Mouse (Mus musculus): ENCODE measurements around the gene Cpne1. TPM values are rescaled to one million over a fixed set of nuclear protein-coding genes. Genes with fewer than 3 reads are reported as not detected.

The Cpne1 gene
- polyA plus RNA-seq, 1 experiment from 2014 or later: 35.4 TPM

- DNase-seq (ENCODE audit: low spot score) (no peak), ATAC-seq (ENCODE audit: low read depth) (no peak)
- H3K36me3 ChIP-seq (ENCODE audit: control insufficient read depth, insufficient read depth, low read length): peaks cover 13% of the 10 kb centered on the region
- 89% methylated on average over 1 of the region's 1 CpGs for WGBS
- no peaks in the 10 kb centered on the region for H3K27me3 ChIP-seq (replicated peaks; ENCODE audit: control insufficient read depth, insufficient read depth, low read length)
- no peaks in the 10 kb centered on the region for H3K9me3 ChIP-seq (ENCODE audit: control insufficient read depth, low read length)
- H3K9ac ChIP-seq (ENCODE audit: low read depth, low read length): no peak overlapping the region
- H3K4me1 ChIP-seq (ENCODE audit: control insufficient read depth, insufficient read depth, low read length): no peaks in the 10 kb centered on the region
- no peak overlapping the region for H3K4me3 ChIP-seq (ENCODE audit: low read depth, low read length)
- no peak overlapping the region for H3K27ac ChIP-seq (replicated peaks; ENCODE audit: low read depth, low read length)
- H3K4me2 ChIP-seq (ENCODE audit: low read depth, low read length): no peak overlapping the region
Measured at GRCm38 (mm10) chr2:156089799-156090198, 22.0 kb downstream of the Cpne1 start.

GRCm38 (mm10) chr2:156087391-156088110, 24.2 kb downstream of the Cpne1 start:
- no peak for DNase-seq (ENCODE audit: low spot score)
- Histone ChIP-seq H3K9me3 (ENCODE audit: control insufficient read depth, low read length) (no peaks in the 10 kb centered on the region), H3K27ac (replicated peaks; ENCODE audit: low read depth, low read length) (no peak overlapping the region), H3K9ac (ENCODE audit: low read depth, low read length) (no peak overlapping the region), H3K4me3 (ENCODE audit: low read depth, low read length) (no peak overlapping the region), H3K4me1 (ENCODE audit: control insufficient read depth, insufficient read depth, low read length) (no peaks in the 10 kb centered on the region), H3K36me3 (ENCODE audit: control insufficient read depth, insufficient read depth, low read length) (peaks cover 13% of the 10 kb centered on the region), H3K27me3 (replicated peaks; ENCODE audit: control insufficient read depth, insufficient read depth, low read length) (no peaks in the 10 kb centered on the region), H3K4me2 (ENCODE audit: low read depth, low read length) (no peak overlapping the region)
- ATAC-seq (ENCODE audit: low read depth): no peak
- 89% methylated on average over 7 of the region's 7 CpGs for WGBS

- H3K9me3 ChIP-seq (ENCODE audit: control insufficient read depth, low read length): no peaks in the 10 kb centered on the region
- DNase-seq (ENCODE audit: low spot score): no peak
- 86% methylated on average over 3 of the region's 3 CpGs for WGBS
- no peaks in the 10 kb centered on the region for H3K4me1 ChIP-seq (ENCODE audit: control insufficient read depth, insufficient read depth, low read length)
- no peak overlapping the region for H3K9ac ChIP-seq (ENCODE audit: low read depth, low read length)
- H3K4me2 ChIP-seq (ENCODE audit: low read depth, low read length): no peak overlapping the region
- ATAC-seq (ENCODE audit: low read depth): no peak
- H3K36me3 ChIP-seq (ENCODE audit: control insufficient read depth, insufficient read depth, low read length): peaks cover 2% of the 10 kb centered on the region; the same call in 1 of the 2 replicates
- no peak overlapping the region for H3K27ac ChIP-seq (replicated peaks; ENCODE audit: low read depth, low read length)
- no peak overlapping the region for H3K4me3 ChIP-seq (ENCODE audit: low read depth, low read length)
- no peaks in the 10 kb centered on the region for H3K27me3 ChIP-seq (replicated peaks; ENCODE audit: control insufficient read depth, insufficient read depth, low read length)
Measured at GRCm38 (mm10) chr2:156084541-156084940, 27.2 kb downstream of the Cpne1 start.

GRCm38 (mm10) chr2:156080391-156080790, 31.4 kb downstream of the Cpne1 start:
- ATAC-seq (ENCODE audit: low read depth) (no peak), DNase-seq (ENCODE audit: low spot score) (no peak)
- Histone ChIP-seq H3K9ac (ENCODE audit: low read depth, low read length) (no peak overlapping the region), H3K4me2 (ENCODE audit: low read depth, low read length) (no peak overlapping the region), H3K27me3 (replicated peaks; ENCODE audit: control insufficient read depth, insufficient read depth, low read length) (no peaks in the 10 kb centered on the region), H3K36me3 (ENCODE audit: control insufficient read depth, insufficient read depth, low read length) (peaks cover 33% of the 10 kb centered on the region), H3K9me3 (ENCODE audit: control insufficient read depth, low read length) (no peaks in the 10 kb centered on the region), H3K27ac (replicated peaks; ENCODE audit: low read depth, low read length) (no peak overlapping the region), H3K4me3 (ENCODE audit: low read depth, low read length) (no peak overlapping the region), H3K4me1 (ENCODE audit: control insufficient read depth, insufficient read depth, low read length) (no peaks in the 10 kb centered on the region)
- WGBS: 90% methylated on average over 7 of the region's 7 CpGs

GRCm38 (mm10) chr2:156079674-156080073, 32.1 kb downstream of the Cpne1 start:
- H3K9ac ChIP-seq (ENCODE audit: low read depth, low read length): no peak overlapping the region
- no peak overlapping the region for H3K4me2 ChIP-seq (ENCODE audit: low read depth, low read length)
- peaks cover 41% of the 10 kb centered on the region for H3K36me3 ChIP-seq (ENCODE audit: control insufficient read depth, insufficient read depth, low read length)
- ATAC-seq (ENCODE audit: low read depth) (no peak), DNase-seq (ENCODE audit: low spot score) (no peak)
- no peaks in the 10 kb centered on the region for H3K9me3 ChIP-seq (ENCODE audit: control insufficient read depth, low read length)
- 42% methylated on average over 4 of the region's 4 CpGs for WGBS
- H3K27ac ChIP-seq (replicated peaks; ENCODE audit: low read depth, low read length): no peak overlapping the region
- H3K27me3 ChIP-seq (replicated peaks; ENCODE audit: control insufficient read depth, insufficient read depth, low read length): no peaks in the 10 kb centered on the region
- no peaks in the 10 kb centered on the region for H3K4me1 ChIP-seq (ENCODE audit: control insufficient read depth, insufficient read depth, low read length)
- H3K4me3 ChIP-seq (ENCODE audit: low read depth, low read length): no peak overlapping the region

- Histone ChIP-seq H3K4me2 (ENCODE audit: low read depth, low read length) (no peak overlapping the region), H3K36me3 (ENCODE audit: control insufficient read depth, insufficient read depth, low read length) (peaks cover 46% of the 10 kb centered on the region), H3K9ac (ENCODE audit: low read depth, low read length) (no peak overlapping the region), H3K27ac (replicated peaks; ENCODE audit: low read depth, low read length) (no peak overlapping the region), H3K4me1 (ENCODE audit: control insufficient read depth, insufficient read depth, low read length) (no peaks in the 10 kb centered on the region), H3K27me3 (replicated peaks; ENCODE audit: control insufficient read depth, insufficient read depth, low read length) (no peaks in the 10 kb centered on the region), H3K4me3 (ENCODE audit: low read depth, low read length) (no peak overlapping the region), H3K9me3 (ENCODE audit: control insufficient read depth, low read length) (no peaks in the 10 kb centered on the region)
- 84% methylated on average over 8 of the region's 8 CpGs for WGBS
- DNase-seq (ENCODE audit: low spot score) (no peak), ATAC-seq (ENCODE audit: low read depth) (no peak)
Measured at GRCm38 (mm10) chr2:156079183-156079560, 32.6 kb downstream of the Cpne1 start.

- Histone ChIP-seq H3K36me3 (ENCODE audit: control insufficient read depth, insufficient read depth, low read length) (peaks cover 51% of the 10 kb centered on the region), H3K27me3 (replicated peaks; ENCODE audit: control insufficient read depth, insufficient read depth, low read length) (no peaks in the 10 kb centered on the region), H3K4me2 (ENCODE audit: low read depth, low read length) (no peak overlapping the region), H3K4me3 (ENCODE audit: low read depth, low read length) (no peak overlapping the region), H3K9me3 (ENCODE audit: control insufficient read depth, low read length) (no peaks in the 10 kb centered on the region), H3K4me1 (ENCODE audit: control insufficient read depth, insufficient read depth, low read length) (no peaks in the 10 kb centered on the region), H3K9ac (ENCODE audit: low read depth, low read length) (no peak overlapping the region), H3K27ac (replicated peaks; ENCODE audit: low read depth, low read length) (no peak overlapping the region)
- 91% methylated on average over 16 of the region's 16 CpGs for WGBS
- ATAC-seq (ENCODE audit: low read depth) (no peak), DNase-seq (ENCODE audit: low spot score) (no peak)
Measured at GRCm38 (mm10) chr2:156078421-156079182, 33.2 kb downstream of the Cpne1 start.

GRCm38 (mm10) chr2:156077461-156077860, 34.3 kb downstream of the Cpne1 start:
- WGBS: 91% methylated on average over 7 of the region's 7 CpGs

More at GRCm38 (mm10) chr2:156077461-156077860, 34.3 kb downstream of the Cpne1 start:
- Histone ChIP-seq H3K27me3 (replicated peaks; ENCODE audit: control insufficient read depth, insufficient read depth, low read length) (no peaks in the 10 kb centered on the region), H3K9me3 (ENCODE audit: control insufficient read depth, low read length) (no peaks in the 10 kb centered on the region), H3K27ac (replicated peaks; ENCODE audit: low read depth, low read length) (no peak overlapping the region), H3K36me3 (ENCODE audit: control insufficient read depth, insufficient read depth, low read length) (peaks cover 63% of the 10 kb centered on the region), H3K4me2 (ENCODE audit: low read depth, low read length) (no peak overlapping the region), H3K4me1 (ENCODE audit: control insufficient read depth, insufficient read depth, low read length) (no peaks in the 10 kb centered on the region), H3K4me3 (ENCODE audit: low read depth, low read length) (no peak overlapping the region), H3K9ac (ENCODE audit: low read depth, low read length) (no peak overlapping the region)
- DNase-seq (ENCODE audit: low spot score): no peak
- no peak for ATAC-seq (ENCODE audit: low read depth)
